Mouse (Mus musculus) lung, adult 2 months (tissue): ENCODE data around the gene Acot8. TPM values are rescaled to one million over a fixed set of nuclear protein-coding genes. Genes with fewer than 3 reads are reported as not detected.
A peak's percentile ranks its signal among the peaks of the same experiment; 100 is the strongest.

Source experiments
- DNase-seq: peaks from one replicate; pipeline ENCODE4 v3.0.0; 2022
- H3K4me1 ChIP-seq: fragments of 200-500 bp; 2 replicates; pipeline ENCODE4 v1.6.1; 2011; ENCODE audit warnings: low read length; ENCODE audit not compliant: control insufficient read depth, insufficient read depth
- H3K4me3 ChIP-seq: fragments of 200-500 bp; replicated peaks from 2 replicates; pipeline ENCODE3; 2011; ENCODE audit warnings: low read depth, mild to moderate bottlenecking, control low read depth, low read length; ENCODE audit errors: extremely low read depth
- CTCF ChIP-seq: fragments of 200-500 bp; IDR thresholded peaks from 2 replicates; pipeline ENCODE4 v1.5.1; 2011; ENCODE audit warnings: mild to moderate bottlenecking, low read length, control low read depth; ENCODE audit not compliant: insufficient read depth
- POLR2A ChIP-seq: fragments of 200-500 bp; IDR thresholded peaks from 2 replicates; pipeline ENCODE4 v1.6.1; 2011; ENCODE audit warnings: low read depth, mild to moderate bottlenecking, control low read depth, low read length, borderline replicate concordance; ENCODE audit errors: extremely low read depth
- WGBS: fragments of 180-500 bp; shearing (Covaris S2); methylation state at CpG from one replicate; pipeline ENCODE4 v1.1.7; 2018; 5-methylcytosine and 5-hydroxymethylcytosine counted together
- polyA plus RNA-seq: library from polyadenylated mRNA; depleted of rRNA; stranded (reverse); fragments of >200 nt; gene quantifications from 2 replicates; pipeline ENCODE4 v1.2.3, GENCODE M21; 2012; rRNA removed

Gene Acot8
- 35.7 and 38.6 TPM in 2 replicates for polyA plus RNA-seq

GRCm38 (mm10) chr2:164804533-164805331 lies at the start of gene Acot8, which contains the start of gene Zswim3:
TSS of gene Acot8 (minus strand) at chr2:164804882.
TSS of gene Zswim3 (plus strand) at chr2:164805098.
- peaks cover 3% of the 10 kb centered on the region; the same call in 1 of the 2 replicates for H3K4me1 ChIP-seq
- peak within 1 kb of the TSS; percentile 95 for H3K4me3 ChIP-seq
- WGBS: under 1% methylated on average over 47 of the region's 47 CpGs
- TF ChIP-seq CTCF: no peak
- TF ChIP-seq POLR2A: peak; percentile 88
- DNase-seq: peak; percentile 98

DNA sequence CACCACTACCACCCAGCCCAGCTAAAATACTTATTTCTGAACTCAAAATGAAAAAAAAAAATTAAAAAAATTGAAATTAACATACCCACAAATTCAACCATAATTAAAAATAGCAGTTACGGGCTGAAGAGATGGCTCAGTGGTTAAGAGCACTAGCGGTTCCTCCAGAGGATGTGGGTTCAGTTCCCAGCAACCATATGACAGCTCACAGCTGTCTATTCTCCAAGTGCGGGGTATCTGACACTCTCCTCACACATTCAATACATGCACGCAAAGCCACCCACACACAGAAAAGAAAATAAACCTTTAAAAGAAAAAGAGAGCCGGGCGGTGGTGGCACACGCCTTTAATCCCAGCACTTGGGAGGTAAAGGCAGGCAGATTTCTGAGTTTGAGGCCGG lies 45.4 kb upstream of the Acot8 start:
- Histone ChIP-seq H3K4me1 (peaks cover 6% of the 10 kb centered on the region; the same call in 1 of the 2 replicates), H3K4me3 (no peak overlapping the region)
- no peak for TF ChIP-seq POLR2A
- TF ChIP-seq CTCF: no peak
- 73% methylated on average over 8 of the region's 8 CpGs for WGBS
- DNase-seq: no peak

DNA sequence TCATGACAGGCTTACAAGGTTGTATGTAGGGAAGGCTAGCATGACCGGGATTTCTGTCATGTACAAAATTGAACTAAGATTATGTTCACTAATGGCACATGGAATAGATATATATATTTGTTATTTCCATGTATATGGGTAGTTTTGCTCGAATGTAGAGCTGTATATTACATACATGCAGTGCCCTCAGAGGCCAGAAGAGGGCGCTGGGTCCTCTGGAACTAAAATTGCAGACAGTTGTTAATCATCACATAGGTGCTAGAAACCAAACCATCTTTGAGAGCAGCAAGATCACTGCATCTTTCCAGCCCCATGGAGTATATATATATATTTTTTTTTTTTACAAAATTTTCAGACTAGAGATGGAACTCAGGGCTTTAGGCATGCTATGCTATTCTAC lies 41.1 kb upstream of the Acot8 start:
- TF ChIP-seq CTCF (peak; percentile 40), POLR2A (no peak)
- no peak for DNase-seq
- Histone ChIP-seq H3K4me1 (no peaks in the 10 kb centered on the region), H3K4me3 (no peak overlapping the region)
- WGBS: 58% methylated on average over 3 of the region's 3 CpGs

DNA sequence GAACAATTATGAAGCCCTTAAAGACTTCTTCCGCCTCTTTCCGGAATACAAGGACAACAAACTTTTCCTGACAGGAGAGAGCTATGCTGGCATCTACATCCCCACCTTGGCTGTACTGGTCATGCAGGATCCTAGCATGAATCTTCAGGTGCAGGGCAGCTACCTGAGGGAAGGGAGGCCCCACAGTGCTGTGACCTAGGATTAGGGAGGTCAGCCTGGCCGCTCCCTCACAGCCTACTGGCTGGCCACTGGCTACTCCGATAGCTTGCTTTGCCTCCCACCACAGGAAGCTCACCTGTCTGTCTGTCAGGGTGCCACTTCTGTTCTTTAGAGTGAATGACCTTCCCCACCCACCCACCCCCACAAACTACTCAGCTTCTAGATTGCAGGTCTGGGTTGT lies 30.5 kb upstream of the Acot8 start:
- WGBS: 73% methylated on average over 4 of the region's 4 CpGs
- peaks cover 9% of the 10 kb centered on the region for H3K4me1 ChIP-seq
- H3K4me3 ChIP-seq: no peak overlapping the region
- DNase-seq: no peak
- TF ChIP-seq CTCF (no peak), POLR2A (peak; percentile 17; the same call in 1 of the 2 replicates)

- Histone ChIP-seq H3K4me1 (peaks cover 9% of the 10 kb centered on the region), H3K4me3 (peak overlapping the region; percentile 75)
- no peak for DNase-seq
- TF ChIP-seq CTCF (no peak), POLR2A (0 out of 2 replicates have a peak, but pooled peaks have one; percentile 5)
- 25% methylated on average over 8 of the region's 8 CpGs for WGBS
Measured at GRCm38 (mm10) chr2:164834531-164834930, 29.8 kb upstream of the Acot8 start.

DNA sequence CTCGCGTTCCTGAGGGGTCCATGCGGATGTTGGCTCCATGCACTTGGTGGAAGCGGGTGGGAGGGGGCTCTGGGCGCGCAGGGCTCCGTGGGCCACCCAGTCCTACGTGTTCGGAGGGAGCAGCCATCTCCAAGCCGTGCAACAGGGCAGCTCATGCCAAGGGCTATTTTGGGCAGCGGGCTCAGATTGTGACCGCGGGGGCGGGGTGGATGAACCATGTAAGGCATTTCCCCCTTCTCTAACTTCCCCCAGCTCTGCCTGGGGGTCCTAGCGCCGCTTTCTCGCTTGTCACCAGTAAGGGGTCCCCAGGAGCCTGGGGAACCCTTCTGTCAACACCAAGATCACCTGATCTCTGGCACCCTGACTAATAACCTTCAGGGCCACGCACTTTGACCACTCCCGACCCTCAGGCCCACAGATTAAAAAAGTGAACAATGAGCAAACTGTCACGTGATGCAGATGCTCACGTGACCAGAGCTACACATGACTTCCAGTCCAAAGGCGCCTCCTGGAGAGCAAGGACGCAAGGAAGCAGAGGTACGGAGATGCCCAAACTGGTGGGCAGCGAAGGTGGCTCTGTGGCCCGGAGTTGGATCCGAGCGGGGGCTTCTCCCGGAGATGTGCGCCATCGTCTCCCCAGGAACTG lies 28.8 kb upstream of the Acot8 start, which contains the start of gene Neurl2:
Gene Neurl2 (minus strand): TSS at position 143 of the 646 bp plus-strand sequence.
- Histone ChIP-seq H3K4me3 (peak within 1 kb of the TSS; percentile 75), H3K4me1 (peaks cover 9% of the 10 kb centered on the region)
- peak; percentile 91 for DNase-seq
- under 1% methylated on average over 31 of the region's 31 CpGs for WGBS
- no peak for TF ChIP-seq CTCF
- TF ChIP-seq POLR2A: peak; percentile 83; the same call in 1 of the 2 replicates

- peak; percentile 75 for DNase-seq
- peak within 1 kb of the TSS; percentile 75 for H3K4me3 ChIP-seq
- TF ChIP-seq CTCF: peak; percentile 53
- TF ChIP-seq POLR2A: 0 out of 2 replicates have a peak, but pooled peaks have one; percentile 5
Measured at GRCm38 (mm10) chr2:164832748-164833301, 28.1 kb upstream of the Acot8 start, which contains the start of gene Ctsa. TSS of gene Ctsa (plus strand) at chr2:164832873.

DNA sequence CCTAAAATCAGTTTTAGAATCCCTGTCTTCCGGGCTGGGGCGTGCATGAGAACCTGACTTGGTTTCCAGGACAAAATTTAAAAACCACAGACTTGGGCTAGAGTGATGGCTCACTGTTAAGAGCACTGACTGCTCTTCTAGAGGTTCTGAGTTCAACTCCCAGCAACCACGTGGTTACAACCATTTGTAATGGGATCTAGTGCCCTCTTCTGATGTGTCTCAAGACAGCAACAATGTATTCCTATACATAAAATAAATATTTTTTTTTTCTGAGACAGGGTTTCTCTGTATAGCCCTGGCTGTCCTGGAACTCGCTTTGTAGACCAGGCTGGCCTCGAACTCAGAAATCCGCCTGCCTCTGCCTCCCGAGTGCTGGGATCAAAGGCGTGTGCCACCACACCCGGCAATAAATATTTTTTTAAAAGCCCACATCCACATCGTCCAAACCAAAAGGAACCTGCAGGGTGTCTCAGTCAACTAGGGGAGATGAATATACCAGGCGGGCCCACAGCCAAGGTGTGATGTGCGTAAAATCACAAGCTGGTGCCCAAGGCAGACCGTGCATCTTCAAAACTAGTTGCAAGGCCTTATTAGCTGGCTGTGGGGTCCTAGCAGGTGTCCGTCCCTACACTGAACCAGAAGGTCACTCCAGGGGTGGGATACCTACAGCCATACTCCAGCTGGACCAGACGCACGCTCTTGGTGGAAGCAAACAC lies 27.5 kb upstream of the Acot8 start:
- TF ChIP-seq POLR2A (no peak; the same call in 1 of the 2 replicates), CTCF (no peak)
- DNase-seq: no peak
- WGBS: 56% methylated on average over 16 of the region's 16 CpGs
- Histone ChIP-seq H3K4me3 (peak overlapping the region; percentile 75), H3K4me1 (peaks cover 9% of the 10 kb centered on the region)

More at GRCm38 (mm10) chr2:164832748-164833301, 28.1 kb upstream of the Acot8 start, which contains the start of gene Ctsa:
- WGBS: 1% methylated on average over 35 of the region's 35 CpGs
- H3K4me1 ChIP-seq: peaks cover 9% of the 10 kb centered on the region

DNA sequence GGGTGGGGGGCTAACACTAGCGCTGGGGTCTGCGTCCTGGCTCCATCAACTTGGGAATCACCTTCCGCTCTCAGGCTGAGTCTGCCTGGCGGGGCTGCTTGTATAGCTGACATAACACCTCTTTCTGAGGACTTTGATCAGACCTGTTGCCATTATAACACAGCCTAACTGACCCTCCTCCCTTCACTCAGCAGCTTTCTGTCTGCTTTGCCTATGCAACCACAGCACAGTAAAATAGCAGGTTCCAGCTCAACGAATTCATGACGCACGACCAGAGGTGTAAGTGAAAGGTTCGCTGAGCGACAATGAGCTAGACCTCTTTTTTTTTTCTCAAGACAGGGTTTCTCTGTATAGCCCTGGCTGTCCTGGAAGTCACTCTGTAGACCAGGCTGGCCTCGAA lies 26.3 kb upstream of the Acot8 start:
- 86% methylated on average over 10 of the region's 10 CpGs for WGBS

More for the DNA sequence above, 26.3 kb upstream of the Acot8 start:
- DNase-seq: no peak
- peaks cover 9% of the 10 kb centered on the region for H3K4me1 ChIP-seq
- TF ChIP-seq CTCF (no peak), POLR2A (no peak)
- H3K4me3 ChIP-seq: no peak overlapping the region
